Mouse (Mus musculus) liver, postnatal 0 days (tissue): ENCODE data around the gene Syn3.

Experiments used
- CTCF ChIP-seq: sonication (generic); IDR thresholded peaks from 2 replicates; pipeline ENCODE4 v1.5.1; 2016; ENCODE audit warnings: antibody characterized with exemption, low read depth
- EP300 ChIP-seq: IDR thresholded peaks from 2 replicates; pipeline ENCODE4 v1.6.1; 2016; ENCODE audit warnings: antibody characterized with exemption, low read depth, mild to moderate bottlenecking

DNA sequence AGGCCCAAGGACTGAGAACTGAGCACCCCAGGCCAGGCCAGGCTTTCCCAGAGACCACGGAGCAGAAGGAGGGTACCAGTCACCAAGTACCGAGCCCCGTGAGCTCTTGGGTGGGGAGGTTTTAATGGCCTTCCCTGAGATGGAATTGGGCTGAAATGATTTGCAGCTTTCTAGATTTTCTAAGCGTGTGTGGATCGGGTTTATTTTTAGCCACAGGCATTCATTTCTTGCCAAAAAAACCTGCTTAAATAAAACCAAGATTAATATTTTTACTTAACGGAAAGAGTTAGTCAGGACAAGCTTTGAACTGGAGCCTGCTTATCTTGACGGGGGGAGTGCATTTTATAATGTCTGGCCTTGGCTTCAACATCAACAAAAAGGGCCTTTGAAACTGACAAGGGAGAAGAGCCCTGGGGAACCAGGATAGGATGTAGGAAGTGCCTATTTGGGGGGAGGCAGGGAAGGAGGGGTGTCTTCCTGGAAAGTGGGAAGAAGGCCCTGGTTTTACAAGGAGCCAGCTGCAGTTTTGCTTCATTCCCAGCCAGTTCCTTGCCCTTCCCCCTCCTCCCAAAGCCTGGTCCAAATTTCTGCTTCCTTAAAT lies 166.9 kb downstream of the Syn3 start:
- peak; percentile 58 for TF ChIP-seq EP300
- no peak for TF ChIP-seq CTCF
